Mouse (Mus musculus): ENCODE measurements at regions not wholly inside any gene's neighbourhood (a gene's known extent, or its start where the extent isn't known, plus 50 kb on each side); places are given as distances from the start of the nearest gene placed in this dataset.

DNA sequence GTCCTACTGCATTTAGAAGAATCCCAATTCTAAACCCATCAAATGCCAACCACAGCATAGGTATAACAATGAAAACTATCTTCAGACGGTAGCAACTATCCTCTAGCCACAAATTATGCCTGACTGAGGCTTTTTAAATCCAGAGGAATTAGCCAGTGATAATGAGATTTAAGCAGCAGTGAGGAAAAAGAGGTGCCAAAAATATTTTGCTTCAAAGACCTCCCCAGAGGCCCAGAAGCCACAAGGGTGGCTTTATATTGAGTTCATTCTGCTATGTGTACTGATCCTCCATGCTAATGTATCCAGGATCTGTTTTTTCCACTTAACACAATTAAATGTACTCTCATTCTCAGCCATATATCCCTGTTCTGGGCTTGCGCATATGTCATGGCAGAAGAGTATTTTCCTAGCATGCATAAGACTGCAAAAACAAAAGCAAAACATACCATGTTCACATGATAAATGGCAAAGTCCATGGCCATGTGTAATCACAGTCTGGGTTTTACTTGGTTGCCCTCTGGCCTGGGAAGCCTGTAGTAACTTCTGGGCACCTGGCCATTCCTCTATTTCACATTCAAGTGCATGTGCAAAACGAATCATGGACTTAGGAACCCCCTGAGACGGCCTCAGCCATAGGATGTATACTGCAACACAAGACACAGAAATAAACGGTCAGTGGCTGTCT is 113.6 kb upstream of the Tsc22d2 start:
- TF ChIP-seq CTCF (IDR thresholded peaks at IDR 0.05; ENCODE audit: low read depth, low read length) = no peak
- TF ChIP-seq POLR2A (IDR thresholded peaks at IDR 0.05; ENCODE audit: extremely low read depth, insufficient read depth, low read length) = no peak

Data from liver, adult 2 months (tissue).